Mouse (Mus musculus) right cerebral cortex, postnatal 14 days (tissue): Measurements from ENCODE around the gene Arhgdia.

Experiments used
- DNase-seq: peaks from one replicate; pipeline ENCODE4 v3.0.0; 2022

Arhgdia gene

GRCm38 (mm10) chr11:120581490-120582267 is at the start of gene Arhgdia:
Gene Arhgdia (minus strand): TSS chr11:120581624.
- peak; percentile 90 for DNase-seq

GRCm38 (mm10) chr11:120630401-120630871 is 49.0 kb upstream of the Arhgdia start:
- DNase-seq: no peak

GRCm38 (mm10) chr11:120629911-120630310 is 48.5 kb upstream of the Arhgdia start:
- DNase-seq: no peak

- DNase-seq: no peak
Observed at GRCm38 (mm10) chr11:120629341-120629730, 47.9 kb upstream of the Arhgdia start.

DNA sequence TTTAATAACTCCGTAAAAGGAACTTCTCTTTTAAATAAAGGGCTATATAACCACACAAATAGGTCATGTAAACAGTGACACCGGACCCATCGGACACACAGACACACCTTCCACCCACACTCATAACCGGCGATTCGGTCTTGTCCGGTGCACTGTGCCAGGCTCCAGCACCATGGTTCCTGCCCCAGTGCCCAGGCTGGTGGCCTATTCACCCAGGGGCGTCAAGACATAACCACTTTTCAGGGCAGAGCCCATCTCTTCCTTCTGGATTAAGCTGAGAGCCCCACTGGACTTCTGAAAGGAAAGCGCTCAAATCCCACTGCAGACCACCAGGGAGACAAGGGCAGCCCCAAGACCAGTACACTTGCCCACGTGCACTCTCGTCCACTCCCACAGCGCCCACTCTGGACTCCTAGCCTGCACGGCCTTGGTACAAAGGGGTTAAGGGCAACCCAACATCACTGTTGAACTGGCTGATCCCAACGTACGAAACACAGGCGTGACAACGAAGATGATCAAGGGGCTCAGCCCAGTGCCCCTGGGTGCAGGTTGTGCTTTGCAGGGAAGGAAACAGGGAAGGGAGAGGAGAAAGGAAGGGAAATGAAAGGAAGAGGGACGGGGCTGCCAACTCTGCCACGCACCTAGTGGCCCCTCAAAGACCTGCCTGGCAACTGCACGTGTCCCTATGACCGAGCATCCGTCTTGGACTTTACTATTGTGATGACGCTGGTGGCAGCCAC is 47.3 kb upstream of the Arhgdia start:
- DNase-seq: no peak

DNA sequence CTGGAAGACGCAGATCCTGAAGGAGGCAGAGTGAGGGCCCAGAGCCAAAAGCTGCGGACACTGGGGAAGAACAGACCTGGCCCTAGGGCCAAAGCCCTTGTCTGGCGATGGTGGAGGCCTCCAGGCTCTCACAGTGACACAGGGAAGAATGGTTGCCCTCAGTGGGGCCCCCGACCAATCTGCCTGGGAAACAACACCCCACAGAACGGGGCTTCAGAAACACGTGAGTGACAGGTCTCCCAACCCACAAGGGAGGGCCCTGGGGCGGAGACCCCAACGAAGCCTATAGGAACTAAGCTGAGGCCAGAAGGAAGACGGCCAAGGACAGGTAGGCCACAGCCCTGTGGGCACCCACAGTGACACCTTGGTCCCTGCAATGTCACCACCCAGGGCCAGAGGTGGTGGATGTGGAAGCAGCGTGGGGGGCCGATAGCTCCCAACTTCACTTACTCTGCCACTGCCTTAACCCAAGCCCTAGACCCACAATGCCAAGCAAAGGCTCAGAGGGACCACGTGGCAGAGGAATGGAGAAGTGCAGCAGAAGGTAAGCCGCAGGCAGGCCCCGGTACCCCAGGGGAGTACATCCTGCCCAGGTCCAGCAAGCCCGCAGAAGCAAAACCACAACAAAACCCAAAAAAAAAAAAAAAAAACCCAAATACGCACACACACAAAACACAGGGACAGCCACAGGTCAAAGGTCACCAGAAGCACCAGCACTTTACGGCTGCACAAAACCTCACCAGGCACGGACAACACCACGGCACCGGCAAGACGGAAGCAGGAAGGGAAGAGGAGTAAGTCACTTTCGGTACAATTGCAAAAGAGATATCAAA is 46.3 kb upstream of the Arhgdia start:
- no peak for DNase-seq

DNA sequence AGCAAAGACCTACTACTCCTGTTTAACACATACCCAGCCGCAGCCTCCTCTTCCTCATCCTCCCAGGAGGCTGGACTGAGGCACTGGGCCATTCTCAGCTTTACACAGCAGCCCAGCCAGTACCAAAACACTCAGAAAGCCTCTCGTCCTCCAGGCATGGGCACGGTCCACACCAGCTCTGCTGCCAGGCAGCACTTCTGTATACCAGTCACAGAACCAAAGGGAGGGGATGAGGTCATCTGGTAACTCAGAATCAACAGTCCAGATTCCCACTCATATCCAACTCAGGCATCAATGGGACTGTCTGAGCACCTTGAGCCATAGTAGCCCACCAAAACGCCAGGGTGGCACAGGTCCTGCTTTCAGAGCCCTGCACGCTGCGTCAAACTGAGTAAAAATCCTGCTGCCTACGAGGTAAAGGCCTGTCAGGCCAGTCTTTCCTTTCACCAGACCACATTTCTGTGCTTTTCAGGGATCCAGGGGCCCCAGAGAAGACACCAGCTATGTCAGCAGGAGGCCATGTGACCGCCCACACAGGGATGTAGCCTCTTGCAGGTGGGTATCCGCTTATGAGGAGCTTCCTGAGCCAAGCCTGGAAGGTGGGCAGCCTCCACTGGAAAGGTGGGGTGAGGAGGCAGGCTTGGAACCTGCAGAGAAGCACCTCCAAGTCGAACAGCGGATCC is 45.5 kb upstream of the Arhgdia start:
- DNase-seq: no peak

DNA sequence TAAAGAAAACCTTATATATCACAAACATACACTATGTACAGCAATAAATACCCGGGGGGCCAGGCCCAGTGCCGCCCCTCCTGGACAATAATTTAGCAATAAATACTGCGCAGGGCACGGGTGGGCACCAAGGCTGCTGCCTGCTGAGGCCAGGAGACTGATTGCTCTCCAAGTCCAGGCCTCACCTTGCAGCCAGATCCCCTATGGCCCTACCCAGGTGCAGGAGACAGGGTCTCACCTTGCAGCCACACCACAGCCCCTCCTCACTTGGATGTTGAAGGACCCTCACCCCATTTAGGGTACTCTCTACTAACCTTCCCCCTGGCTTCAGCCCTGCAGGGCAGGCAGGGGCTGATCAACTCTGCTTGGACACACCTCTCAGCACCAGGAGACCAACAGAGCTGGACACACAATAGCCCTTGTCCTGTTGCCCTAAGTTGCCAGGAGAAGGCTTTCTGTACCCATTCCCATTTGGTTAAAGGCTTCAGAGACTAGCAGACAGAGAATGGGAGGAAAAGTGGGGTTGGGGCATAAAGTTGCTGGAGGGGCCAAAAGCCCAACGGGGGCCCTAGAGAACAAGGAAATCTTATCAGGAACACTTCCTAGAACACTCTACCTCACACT is 43.8 kb upstream of the Arhgdia start, which contains the start of gene Sirt7:
Sirt7 (minus strand) TSS at position 89 of the 624 bp plus-strand sequence.
- no peak for DNase-seq

DNA sequence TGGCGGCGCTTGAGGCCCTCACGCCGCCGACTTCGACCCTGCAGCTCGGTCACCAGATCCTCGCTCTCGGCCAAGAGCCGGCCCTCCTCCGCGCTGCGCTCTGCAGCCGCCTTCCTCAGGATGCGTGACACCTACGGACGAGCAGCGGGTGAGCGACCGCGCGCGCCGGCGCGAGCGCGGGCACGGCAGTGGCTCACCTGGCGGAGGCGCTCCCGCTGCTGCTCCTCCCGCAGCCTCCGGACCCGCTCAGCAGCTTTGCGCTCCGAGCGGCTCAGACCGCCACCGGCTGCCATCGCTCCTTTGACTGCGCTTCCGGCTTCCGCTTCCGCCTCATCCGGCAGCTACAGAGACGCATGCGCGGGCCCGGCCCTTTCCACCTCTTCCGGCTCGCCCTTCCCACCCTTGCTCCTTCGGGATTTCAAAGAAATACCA is 43.3 kb upstream of the Arhgdia start:
- DNase-seq: peak; percentile 85

GRCm38 (mm10) chr11:120623961-120624679 is 42.7 kb upstream of the Arhgdia start:
- DNase-seq: peak; percentile 71

GRCm38 (mm10) chr11:120622805-120623204 is 41.4 kb upstream of the Arhgdia start:
- no peak for DNase-seq

- no peak for DNase-seq
Observed at GRCm38 (mm10) chr11:120620195-120620594, 38.8 kb upstream of the Arhgdia start.

DNA sequence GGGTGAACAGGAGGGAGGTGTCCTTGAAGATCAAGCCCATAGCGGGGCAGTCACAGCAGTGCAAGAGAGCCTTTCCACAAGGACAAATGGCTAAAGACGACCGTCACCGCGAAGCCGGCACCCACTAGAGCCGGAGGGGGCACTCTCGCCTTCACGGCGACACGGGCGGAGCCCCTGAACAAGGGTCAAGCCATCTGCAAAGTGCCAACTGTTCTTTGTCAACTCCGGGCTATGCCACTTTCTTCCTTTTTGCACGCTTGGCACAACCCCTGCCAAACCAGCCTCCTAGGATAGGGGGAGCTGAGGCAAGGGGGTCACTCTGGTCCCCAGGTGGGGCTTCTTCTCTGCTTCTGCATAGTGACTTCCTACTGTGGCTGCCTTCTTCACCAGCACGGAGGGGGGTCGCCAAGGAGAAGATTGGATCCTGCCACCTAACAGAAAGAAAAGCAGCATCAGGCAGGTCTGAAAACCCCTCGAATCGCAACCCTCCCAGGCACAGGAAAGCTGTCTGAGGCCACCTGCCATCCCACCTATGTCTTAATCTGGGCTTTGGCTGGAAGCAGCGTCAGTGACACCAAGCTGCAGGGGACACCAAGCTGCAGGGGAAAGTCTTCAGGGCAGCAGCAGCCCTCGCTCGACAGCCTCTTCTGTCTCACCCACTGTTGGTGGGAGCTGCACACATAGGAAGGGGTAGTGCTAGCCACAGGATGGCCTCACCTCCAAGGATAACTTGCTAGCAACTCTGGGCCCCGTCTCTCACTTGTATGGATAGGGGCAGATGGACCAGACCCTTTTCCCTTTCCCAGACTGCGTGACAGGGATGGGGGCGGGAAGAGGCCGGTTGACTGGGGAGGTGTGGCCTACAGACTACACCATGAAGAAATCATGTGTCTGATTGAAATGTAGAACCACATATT is 37.5 kb upstream of the Arhgdia start:
- DNase-seq: no peak

DNA sequence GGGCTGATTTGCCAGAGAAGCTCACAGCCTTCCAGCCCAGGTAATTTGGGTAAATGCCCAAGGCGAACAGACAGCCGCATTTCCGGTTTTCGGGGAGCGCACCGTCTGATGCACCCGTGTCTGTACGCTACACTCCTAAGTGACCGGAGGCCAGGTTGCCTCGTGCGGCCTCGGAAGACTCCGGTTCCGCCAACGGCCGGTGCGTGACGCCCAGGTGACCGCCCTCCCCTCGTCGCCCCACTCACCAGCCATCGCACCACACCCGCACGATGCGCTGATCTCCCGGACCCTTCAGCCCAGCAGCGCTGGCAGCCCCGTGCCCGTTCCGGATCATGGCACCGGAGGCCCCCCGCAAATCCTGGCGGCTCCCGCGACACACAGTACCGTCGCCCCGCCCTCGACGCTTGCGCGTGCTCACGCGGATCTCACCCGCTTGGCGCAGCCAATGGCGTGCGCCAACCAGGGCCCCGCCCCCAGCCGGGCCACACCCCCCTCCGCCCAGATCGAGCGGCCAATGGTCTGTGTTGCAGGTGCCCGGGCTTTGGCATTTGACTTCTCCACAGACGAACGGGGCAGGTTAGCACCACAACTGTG is 36.2 kb upstream of the Arhgdia start, which contains the start of gene Pcyt2:
Pcyt2 (minus strand) TSS at position 418 of the 594 bp plus-strand sequence.
- DNase-seq: peak; percentile 91

GRCm38 (mm10) chr11:120616617-120617294 is 35.3 kb upstream of the Arhgdia start:
- DNase-seq: no peak

GRCm38 (mm10) chr11:120615606-120616203 is 34.3 kb upstream of the Arhgdia start:
- DNase-seq: no peak

DNA sequence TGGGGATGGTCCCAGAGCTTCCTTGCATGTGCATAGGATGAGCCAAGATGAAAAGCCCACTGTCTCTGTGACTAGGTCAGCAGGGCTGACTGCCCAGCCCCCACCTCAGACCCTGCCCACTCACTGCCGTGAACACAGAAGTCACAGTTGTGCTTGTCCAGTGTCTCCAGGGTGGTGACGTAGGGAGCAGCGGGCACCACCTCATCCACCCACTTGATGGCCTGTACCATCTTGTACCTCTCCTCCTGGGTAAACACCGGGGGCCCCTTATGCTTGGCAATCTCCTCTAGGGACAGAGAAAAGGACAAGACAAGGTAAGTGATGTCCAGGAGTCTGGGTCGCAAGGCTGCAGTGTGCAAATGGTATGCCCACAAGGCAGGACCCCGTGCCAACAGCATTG is 33.7 kb upstream of the Arhgdia start:
- no peak for DNase-seq

- no peak for DNase-seq
Observed at GRCm38 (mm10) chr11:120613976-120614375, 32.6 kb upstream of the Arhgdia start.
